Mouse (Mus musculus): ENCODE results near the gene Pnrc2.

DNA sequence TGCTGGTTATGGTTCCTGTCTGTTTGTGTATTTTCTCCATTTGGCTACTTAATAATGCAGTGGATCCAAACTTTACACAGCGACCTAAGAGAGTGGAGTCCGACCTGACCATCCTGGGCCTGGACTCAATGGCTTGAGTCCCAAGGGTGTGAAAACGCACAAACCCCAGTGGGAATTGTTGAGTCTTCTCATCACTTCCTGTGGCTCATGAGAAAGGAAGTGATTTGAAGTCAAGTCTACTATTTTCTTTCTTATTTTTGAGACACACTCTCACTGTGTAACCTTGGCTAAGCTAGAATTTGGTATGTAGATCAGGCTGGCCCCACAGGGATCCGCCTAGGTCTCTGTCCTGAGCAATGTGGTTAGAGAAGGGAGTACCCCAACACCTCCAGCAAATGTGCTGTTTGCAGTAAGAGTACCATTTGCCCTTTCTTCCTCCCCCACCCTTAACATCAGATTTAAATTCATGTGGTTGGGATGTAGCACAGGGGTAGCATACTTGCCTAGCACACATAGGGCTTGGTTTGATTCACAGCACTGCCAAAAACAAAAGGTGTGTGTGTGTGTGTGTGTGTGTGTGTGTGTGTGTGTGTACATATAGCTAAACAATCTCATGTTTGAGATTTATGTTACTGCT is 29.1 kb upstream of the Pnrc2 start:
- TF ChIP-seq GATA1 (IDR thresholded peaks at IDR 0.05; ENCODE audit: borderline replicate concordance, low read length): no peak
- TF ChIP-seq FLI1 (IDR thresholded peaks at IDR 0.05; ENCODE audit: low read length): no peak
